Mouse (Mus musculus) limb, embryonic 11.5 days (tissue): ENCODE data around the gene Slc13a5. TPM values are rescaled to one million over a fixed set of nuclear protein-coding genes. Genes with fewer than 3 reads are reported as not detected.
A peak's percentile ranks its signal among the peaks of the same experiment; 100 is the strongest.

Source experiments
- ATAC-seq: fragments of 200-750 bp; cut with Nextera tagmentation; 2 replicates; pipeline ENCODE4 v1.8.0; 2017; ENCODE audit warnings: low read depth; ENCODE audit not compliant: insufficient number of reproducible peaks, low FRiP score, low TSS enrichment
- DNase-seq: peaks from one replicate; pipeline ENCODE4 v3.0.0-alpha.2; 2015; ENCODE audit warnings: low spot score
- H3K27ac ChIP-seq: fragments of 300-500 bp; sonication (generic); replicated peaks from 2 replicates; pipeline ENCODE4 v1.5.1; 2014; ENCODE audit warnings: low read depth, mild to moderate bottlenecking, low read length
- H3K27me3 ChIP-seq: fragments of 300-500 bp; sonication (generic); 2 replicates; pipeline ENCODE4 v1.6.1; 2014; ENCODE audit warnings: mild to moderate bottlenecking, low read length, mixed read lengths; ENCODE audit not compliant: control insufficient read depth, insufficient read depth
- H3K36me3 ChIP-seq: fragments of 300-500 bp; sonication (generic); 2 replicates; pipeline ENCODE4 v1.6.1; 2014; ENCODE audit warnings: mild to moderate bottlenecking, low read length, moderate library complexity, mixed read lengths; ENCODE audit not compliant: control insufficient read depth, insufficient read depth
- H3K4me1 ChIP-seq: fragments of 300-500 bp; sonication (generic); 2 replicates; pipeline ENCODE4 v1.6.1; 2014; ENCODE audit warnings: low read length, mixed read lengths; ENCODE audit not compliant: control insufficient read depth, insufficient read depth
- H3K4me2 ChIP-seq: fragments of 300-500 bp; sonication (generic); 2 replicates; pipeline ENCODE4 v1.6.1; 2014; ENCODE audit warnings: low read depth, mild to moderate bottlenecking, moderate library complexity; ENCODE audit not compliant: severe bottlenecking
- H3K4me3 ChIP-seq: fragments of 300-500 bp; sonication (generic); 2 replicates; pipeline ENCODE4 v1.5.1; 2014; ENCODE audit warnings: low read depth, low read length
- H3K9ac ChIP-seq: fragments of 300-500 bp; sonication (generic); 2 replicates; pipeline ENCODE4 v1.6.1; 2014; ENCODE audit warnings: mild to moderate bottlenecking, low read length
- H3K9me3 ChIP-seq: fragments of 300-500 bp; sonication (generic); 2 replicates; pipeline ENCODE4 v1.6.1; 2016; ENCODE audit warnings: low read length; ENCODE audit not compliant: control insufficient read depth
- WGBS: fragments of 180-500 bp; shearing (Covaris S2); extraction: QIAGEN DNeasy Blood & Tissue Kit; methylation state at CpG from one replicate; pipeline ENCODE4 v1.1.7; 2014; 5-methylcytosine and 5-hydroxymethylcytosine counted together
- polyA plus RNA-seq: library from polyadenylated mRNA; unstranded; fragments of >200 nt; fragmentation: Nextera tagmentation; extraction: Ambion mirVana; gene quantifications from 2 replicates; pipeline ENCODE4 v1.2.1, GENCODE M21; 2014

Slc13a5 gene
- polyA plus RNA-seq, 1 experiment from 2014 or later, result not detected

DNA sequence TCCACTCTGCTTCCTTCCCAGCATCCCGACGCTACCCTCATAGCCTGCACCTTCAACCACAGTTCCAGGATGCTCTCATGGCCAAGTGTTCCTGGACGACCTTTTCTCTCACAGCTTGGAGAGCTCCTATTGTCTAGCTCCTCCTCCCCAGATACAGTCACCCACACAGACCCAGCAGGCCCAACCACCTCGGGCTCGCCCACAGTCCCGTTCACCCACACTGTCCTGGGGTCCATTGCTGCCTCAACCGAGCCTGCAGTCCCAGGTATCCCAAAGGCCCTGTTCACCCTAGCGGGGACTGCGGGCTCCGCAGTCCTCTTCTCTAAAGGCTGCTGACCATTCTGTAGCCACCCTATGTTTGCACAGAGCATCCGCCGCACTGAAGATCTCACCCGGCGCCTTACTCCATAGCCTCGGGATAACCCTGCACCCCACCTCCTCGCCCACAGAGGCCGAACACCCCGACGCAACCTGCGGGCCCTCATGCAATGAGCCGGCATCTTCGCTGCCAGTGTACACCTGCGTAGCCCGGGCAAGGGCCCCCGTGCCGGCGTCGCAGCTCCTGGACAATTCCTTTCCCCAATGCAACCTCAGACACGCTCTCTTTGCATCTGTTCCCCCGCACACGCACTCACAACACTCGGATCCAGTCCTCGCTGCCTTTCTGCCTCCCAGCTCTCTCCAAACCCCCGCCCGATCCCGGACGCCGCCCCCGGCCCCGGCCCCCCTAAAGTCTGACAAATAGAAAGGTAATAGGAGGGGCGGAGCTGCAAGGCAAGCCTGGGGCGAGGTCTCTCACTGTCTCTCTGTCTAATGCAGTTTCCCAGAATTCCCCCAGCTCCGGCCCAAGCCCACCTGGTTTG lies 60.5 kb downstream of the Slc13a5 start, which contains the start of gene Gm43951:
Gene Gm43951 (minus strand): TSS at position 500 of the 863 bp plus-strand sequence.
- Histone ChIP-seq H3K9me3 (no peaks in the 10 kb centered on the region), H3K4me2 (peak within 1 kb of the TSS; percentile 76), H3K36me3 (peaks cover 5% of the 10 kb centered on the region; the same call in 1 of the 2 replicates), H3K4me3 (peak within 1 kb of the TSS; percentile 79), H3K27ac (peak within 1 kb of the TSS; percentile 70), H3K9ac (peak within 1 kb of the TSS; percentile 84), H3K4me1 (peaks cover 6% of the 10 kb centered on the region), H3K27me3 (no peaks in the 10 kb centered on the region)
- DNase-seq, result no peak
- under 1% methylated on average over 43 of the region's 43 CpGs for WGBS
- ATAC-seq, result peak; percentile 58

DNA sequence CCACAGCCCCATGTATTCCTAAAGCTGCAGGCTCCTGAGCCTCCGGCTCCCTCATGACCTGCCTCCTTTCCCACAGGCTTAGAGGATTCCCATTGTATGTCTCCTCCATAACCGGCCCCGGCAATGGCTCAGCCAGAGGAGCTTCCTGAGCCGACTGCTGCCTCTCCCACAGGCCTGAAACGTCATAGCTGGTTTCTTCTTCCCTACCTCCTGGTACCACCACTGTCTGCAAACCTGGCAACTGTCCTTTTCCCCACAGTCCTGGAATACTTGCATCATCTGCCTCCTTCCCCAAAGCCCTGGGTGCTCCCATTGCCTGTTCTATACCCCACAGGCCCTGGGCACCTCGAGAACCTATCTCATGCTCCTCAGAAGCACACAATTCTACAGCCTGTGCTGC lies 61.8 kb downstream of the Slc13a5 start:
- Histone ChIP-seq H3K36me3 (no peaks in the 10 kb centered on the region), H3K27me3 (no peaks in the 10 kb centered on the region), H3K4me2 (peak overlapping the region; percentile 76; the same call in 1 of the 2 replicates), H3K4me3 (no peak overlapping the region; the same call in 1 of the 2 replicates), H3K4me1 (peaks cover 6% of the 10 kb centered on the region), H3K9me3 (no peaks in the 10 kb centered on the region), H3K27ac (no peak overlapping the region), H3K9ac (no peak overlapping the region)
- ATAC-seq, result no peak
- 90% methylated on average over 6 of the region's 6 CpGs for WGBS
- DNase-seq, result no peak

DNA sequence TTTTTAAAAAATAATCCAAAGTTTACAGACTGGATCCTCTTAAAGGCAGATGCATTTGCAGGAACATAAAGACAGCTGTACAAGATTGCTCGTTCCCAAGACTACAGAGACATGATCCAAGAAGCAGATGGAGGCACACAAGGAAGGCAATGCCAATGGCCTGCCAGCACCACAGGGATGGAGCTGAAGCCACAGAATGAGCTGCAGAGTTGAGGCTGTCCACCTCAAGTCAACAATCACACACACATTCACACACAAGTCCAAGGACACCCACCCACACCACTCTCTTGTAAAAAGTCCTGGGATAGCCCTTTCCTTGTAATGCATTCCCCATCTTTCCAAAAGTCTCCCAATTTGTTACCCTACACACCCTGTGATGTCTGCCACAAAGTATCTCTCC lies 63.6 kb downstream of the Slc13a5 start:
- no peaks in the 10 kb centered on the region for H3K27me3 ChIP-seq
- ATAC-seq (no peak), DNase-seq (no peak)
- H3K4me3 ChIP-seq, result no peak overlapping the region
- peaks cover 6% of the 10 kb centered on the region for H3K4me1 ChIP-seq
- no peaks in the 10 kb centered on the region for H3K36me3 ChIP-seq
- H3K9ac ChIP-seq, result no peak overlapping the region
- WGBS, result 96% methylated on average over 1 of the region's 1 CpGs
- H3K27ac ChIP-seq, result no peak overlapping the region
- H3K4me2 ChIP-seq, result no peak overlapping the region
- no peaks in the 10 kb centered on the region for H3K9me3 ChIP-seq

DNA sequence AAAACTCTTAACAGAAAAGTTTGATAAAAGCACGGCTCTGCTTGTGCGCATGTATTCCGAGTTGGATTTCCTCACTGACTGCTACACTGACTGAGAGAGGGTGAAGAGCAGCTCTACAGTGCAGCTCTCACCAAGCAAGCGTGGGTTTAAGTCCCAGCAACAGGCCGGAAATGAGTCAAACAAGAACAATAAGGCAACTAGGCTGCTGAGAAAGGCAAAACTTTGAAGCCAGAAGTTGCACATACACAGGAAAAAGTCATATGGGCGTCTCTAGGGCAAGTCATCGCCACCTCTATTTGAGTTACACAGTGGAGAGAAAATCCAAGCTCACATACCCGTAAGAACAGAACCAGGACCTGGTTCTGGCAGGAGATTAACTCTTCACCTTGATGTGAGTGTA lies 70.5 kb downstream of the Slc13a5 start:
- Histone ChIP-seq H3K4me1 (no peaks in the 10 kb centered on the region), H3K9me3 (no peaks in the 10 kb centered on the region), H3K27ac (no peak overlapping the region), H3K27me3 (no peaks in the 10 kb centered on the region), H3K9ac (no peak overlapping the region), H3K4me2 (no peak overlapping the region), H3K36me3 (no peaks in the 10 kb centered on the region), H3K4me3 (no peak overlapping the region)
- ATAC-seq (no peak), DNase-seq (no peak)
- 91% methylated on average over 8 of the region's 8 CpGs for WGBS

DNA sequence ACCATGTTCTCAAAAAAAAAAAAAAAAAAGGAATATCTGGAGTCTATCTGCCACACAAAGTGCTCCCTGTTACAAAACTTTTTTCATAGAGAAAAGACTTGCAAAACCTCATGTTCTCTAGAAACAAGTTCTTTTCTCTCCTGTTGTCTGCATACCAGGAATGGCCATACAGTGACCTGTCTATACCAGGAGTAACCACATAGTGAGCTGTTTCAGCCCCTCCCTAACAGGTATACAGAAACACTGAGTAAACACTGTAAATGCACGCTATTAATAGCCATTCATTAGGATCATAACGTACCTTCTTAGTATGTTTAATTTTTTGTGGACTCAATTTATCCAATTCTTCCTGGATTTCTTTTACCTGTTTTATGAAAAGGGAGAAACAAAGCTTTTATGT lies 72.8 kb downstream of the Slc13a5 start:
- 93% methylated on average over 2 of the region's 2 CpGs for WGBS
- peaks cover 3% of the 10 kb centered on the region; the same call in 1 of the 2 replicates for H3K36me3 ChIP-seq
- no peaks in the 10 kb centered on the region for H3K9me3 ChIP-seq

More for the DNA sequence above, 72.8 kb downstream of the Slc13a5 start:
- Histone ChIP-seq H3K27ac (no peak overlapping the region), H3K4me1 (no peaks in the 10 kb centered on the region), H3K27me3 (no peaks in the 10 kb centered on the region), H3K9ac (no peak overlapping the region), H3K4me2 (no peak overlapping the region), H3K4me3 (no peak overlapping the region)
- ATAC-seq, result no peak
- DNase-seq, result no peak

Other genes with a start within 250 kb of the Slc13a5 start
- 0.19 and 0.34 TPM in 2 replicates for gene Aipl1, start 229.7 kb downstream of the Slc13a5 start, polyA plus RNA-seq
- 165 TPM in 2 replicates for gene Pimreg, start 225.2 kb downstream of the Slc13a5 start, polyA plus RNA-seq
- gene Pitpnm3, start 131.4 kb downstream of the Slc13a5 start, polyA plus RNA-seq, result 0.24 TPM in 1 of 2 replicates, not detected in the other
- 0.09 and 0.23 TPM in 2 replicates for gene Gm43951, start 60.4 kb downstream of the Slc13a5 start, polyA plus RNA-seq
- 9.9 and 11.0 TPM in 2 replicates for gene 4933427D14Rik, start 59.8 kb downstream of the Slc13a5 start, polyA plus RNA-seq
- 184 and 188 TPM in 2 replicates for gene Txndc17, start 59.7 kb downstream of the Slc13a5 start, polyA plus RNA-seq
- gene Med31, start 51.6 kb downstream of the Slc13a5 start, polyA plus RNA-seq, result 46.3 and 52.7 TPM in 2 replicates
- 1.9 and 2.5 TPM in 2 replicates for gene Xaf1, start 34.4 kb upstream of the Slc13a5 start, polyA plus RNA-seq
- not detected in 2 replicates for gene Fbxo39, start 47.2 kb upstream of the Slc13a5 start, polyA plus RNA-seq
- 4.8 and 6.3 TPM in 2 replicates for gene Tekt1, start 95.2 kb upstream of the Slc13a5 start, polyA plus RNA-seq
- gene Smtnl2, start 144.5 kb upstream of the Slc13a5 start, polyA plus RNA-seq, result 12.2 and 13.2 TPM in 2 replicates
- gene Ggt6, start 168.3 kb upstream of the Slc13a5 start, polyA plus RNA-seq, result not detected in 2 replicates
- gene Mybbp1a, start 174.1 kb upstream of the Slc13a5 start, polyA plus RNA-seq, result 175 and 192 TPM in 2 replicates
- gene Spns2, start 222.7 kb upstream of the Slc13a5 start, polyA plus RNA-seq, result 1.9 and 2.1 TPM in 2 replicates